Mouse (Mus musculus) thymus, postnatal 14 days (tissue): ENCODE measurements at regions not wholly inside any gene's neighbourhood (a gene's known extent, or its start where the extent isn't known, plus 50 kb on each side); places are given as distances from the start of the nearest gene placed in this dataset.
A peak's percentile ranks its signal among the peaks of the same experiment; 100 is the strongest.

ENCODE experiments used
- DNase-seq: peaks from one replicate; pipeline ENCODE4 v3.0.0; 2021

DNA sequence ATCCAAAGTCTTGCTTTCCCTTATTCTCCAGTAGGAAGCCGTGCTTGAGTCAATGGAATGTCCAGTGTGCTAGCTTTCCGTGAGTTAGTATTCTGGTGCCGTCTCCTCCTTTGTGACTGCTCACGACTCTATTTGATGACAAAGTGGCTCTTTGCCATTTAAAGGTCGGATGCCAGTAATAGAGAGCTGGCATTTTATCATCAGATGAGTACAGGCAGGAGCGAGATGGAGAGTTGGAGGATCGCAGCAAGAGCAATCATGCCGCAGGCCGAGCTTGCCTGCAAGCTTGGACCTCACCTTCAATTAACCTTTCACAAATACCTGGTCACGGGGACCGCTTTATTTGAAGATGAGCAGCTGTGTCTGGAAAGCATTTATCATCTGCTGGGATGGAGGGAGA lies 291.8 kb downstream of the Hs3st3b1 start:
- DNase-seq, result no peak

DNA sequence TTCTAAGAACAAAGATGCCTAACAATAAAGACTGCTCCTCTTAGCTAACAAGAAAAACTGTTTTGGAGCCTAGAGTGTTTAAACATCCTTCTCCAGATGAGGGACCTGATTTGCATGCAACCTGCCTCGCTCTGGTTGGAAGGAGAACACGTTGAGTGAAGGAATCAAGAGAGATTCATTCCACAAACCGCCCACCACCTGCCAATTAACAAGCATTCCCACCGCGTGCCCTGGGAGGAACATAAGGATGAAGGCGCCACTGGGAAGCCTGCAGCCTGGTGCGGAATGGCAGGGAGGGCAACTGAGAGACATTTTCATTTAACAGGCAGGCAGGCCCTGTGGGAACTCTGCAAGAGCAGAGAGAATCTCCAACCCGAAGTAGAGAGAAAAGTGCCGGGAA lies 265.0 kb downstream of the Hs3st3b1 start:
- no peak for DNase-seq

DNA sequence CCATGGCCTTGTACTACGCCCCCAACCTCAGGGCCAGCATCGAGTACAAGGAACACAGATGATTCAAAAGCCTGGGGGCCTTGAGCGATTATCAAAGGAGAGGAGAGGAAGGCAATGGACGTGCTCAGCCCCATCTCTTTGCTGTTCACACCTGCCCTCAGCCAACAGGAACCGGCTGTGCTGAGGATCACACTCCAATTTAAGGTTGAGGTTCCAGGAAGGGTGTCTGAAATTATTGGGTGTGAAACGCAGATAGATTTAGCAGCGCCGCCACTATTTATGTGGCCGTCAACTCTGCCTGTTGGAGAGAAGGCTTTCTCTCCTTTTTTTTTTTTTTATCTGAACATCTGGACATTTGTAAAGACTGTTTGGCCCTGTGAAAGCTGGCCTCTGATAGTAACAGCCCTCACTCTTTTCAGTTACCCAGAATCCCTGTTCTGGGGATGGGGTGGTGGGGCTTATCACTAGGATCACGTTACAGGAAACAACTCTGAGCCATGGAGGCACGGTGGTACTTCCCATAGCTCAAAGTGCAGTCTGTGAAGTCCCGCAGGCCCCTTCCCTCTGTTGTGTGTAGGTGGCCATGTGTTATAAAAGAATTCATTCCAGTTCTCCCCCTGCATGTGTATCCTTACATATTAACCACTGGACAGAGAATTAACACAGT lies 256.7 kb downstream of the Hs3st3b1 start:
- DNase-seq, result no peak

DNA sequence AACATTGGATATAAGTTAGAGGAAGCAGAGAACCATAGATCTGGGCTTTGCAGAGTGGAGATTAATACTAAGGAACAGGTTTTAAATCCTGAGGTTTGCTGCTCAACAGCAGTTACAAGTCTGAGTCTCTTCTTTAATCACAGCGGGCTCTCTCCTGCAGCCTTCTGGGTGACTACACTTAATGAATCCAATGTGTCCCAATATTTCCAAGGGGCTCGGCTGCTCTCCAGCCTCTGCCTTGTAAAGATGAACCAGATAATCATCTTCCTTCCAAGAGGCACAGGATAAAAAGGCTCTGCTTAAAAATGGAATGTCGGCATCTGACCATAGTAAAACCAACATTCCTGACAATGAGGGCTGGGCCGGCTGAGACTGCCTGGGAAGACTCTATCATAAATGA lies 251.6 kb downstream of the Hs3st3b1 start:
- no peak for DNase-seq

DNA sequence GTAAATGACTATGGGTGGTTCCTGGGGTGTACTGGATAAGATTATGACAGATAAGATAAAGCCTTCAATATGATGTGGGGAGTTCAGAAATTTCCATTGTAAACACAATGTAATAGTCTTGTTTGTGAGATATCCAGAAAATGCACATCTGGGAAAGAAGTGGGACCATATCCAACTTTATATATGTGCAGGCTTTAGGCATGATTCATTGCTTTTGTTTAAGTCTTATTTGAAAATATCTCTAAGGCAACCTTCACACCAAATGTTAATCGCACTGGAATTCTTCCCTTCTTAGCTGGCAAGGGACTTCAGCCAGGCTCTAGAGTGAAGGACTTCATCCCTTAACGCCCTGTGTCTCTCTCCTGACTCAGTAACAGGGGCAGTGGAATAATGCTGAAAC lies 250.3 kb downstream of the Hs3st3b1 start:
- DNase-seq, result no peak

DNA sequence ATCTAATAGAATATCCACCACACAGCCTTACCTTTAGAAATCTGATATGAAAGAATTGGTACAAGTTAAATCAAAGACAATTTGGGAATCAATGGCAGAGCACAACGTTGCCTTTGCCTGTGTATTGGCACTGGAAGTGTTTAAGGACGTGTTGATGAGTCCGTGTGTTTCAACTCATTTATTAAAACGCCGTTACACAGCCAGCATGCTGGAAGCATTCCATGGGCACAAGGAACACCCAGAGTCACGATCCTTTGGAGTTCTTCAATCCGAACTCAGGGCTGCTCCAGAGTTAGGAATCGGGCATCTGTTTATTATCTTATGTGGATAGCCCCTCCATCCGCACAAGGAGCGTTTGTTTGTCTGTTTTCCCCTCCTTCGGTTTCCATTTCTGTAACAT lies 244.2 kb downstream of the Hs3st3b1 start:
- DNase-seq, result no peak

DNA sequence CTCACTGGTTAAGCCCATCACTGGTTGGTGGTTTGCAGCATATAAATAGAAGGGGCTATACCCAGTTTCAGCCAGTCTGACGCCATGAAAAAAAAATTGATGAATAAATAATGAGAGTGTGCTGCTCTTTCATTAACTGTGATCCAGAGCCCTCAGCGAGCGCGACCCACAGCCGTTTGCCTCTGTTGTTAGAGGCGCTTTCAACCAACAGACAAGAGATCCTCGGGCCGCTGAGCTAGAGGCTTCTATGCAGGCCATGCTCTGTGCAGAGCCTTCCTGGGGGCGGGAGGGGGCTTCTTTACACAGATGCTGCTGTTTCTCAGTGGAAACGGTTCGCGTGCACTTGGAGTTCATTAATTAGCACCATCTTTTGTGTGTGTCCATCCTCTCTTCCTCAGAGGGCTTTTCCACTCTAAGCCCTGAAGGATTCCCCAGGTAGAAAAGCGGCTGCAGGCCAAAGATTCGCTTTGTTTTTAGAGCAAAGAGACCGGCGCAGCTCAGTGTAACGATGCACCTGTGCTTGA lies 243.6 kb downstream of the Hs3st3b1 start:
- no peak for DNase-seq

DNA sequence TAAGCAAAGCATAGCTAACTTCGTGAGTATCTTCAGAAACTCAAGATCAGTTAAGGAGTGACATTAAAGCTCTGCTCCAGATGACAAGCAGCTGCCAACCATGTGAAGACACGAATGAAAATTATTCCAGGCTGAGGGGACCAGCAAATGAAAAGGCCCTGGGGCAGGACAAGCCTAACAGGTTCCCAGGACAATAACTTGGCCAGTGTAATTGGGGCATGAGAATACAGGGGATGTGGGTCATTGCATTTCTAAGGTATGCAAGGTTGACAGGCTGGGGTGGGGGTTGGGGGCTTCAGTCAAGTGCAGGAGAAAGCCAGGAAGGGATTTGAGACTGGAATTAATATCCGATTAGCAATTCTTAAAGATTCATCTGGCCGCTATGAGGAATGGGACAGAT lies 242.6 kb downstream of the Hs3st3b1 start:
- no peak for DNase-seq

DNA sequence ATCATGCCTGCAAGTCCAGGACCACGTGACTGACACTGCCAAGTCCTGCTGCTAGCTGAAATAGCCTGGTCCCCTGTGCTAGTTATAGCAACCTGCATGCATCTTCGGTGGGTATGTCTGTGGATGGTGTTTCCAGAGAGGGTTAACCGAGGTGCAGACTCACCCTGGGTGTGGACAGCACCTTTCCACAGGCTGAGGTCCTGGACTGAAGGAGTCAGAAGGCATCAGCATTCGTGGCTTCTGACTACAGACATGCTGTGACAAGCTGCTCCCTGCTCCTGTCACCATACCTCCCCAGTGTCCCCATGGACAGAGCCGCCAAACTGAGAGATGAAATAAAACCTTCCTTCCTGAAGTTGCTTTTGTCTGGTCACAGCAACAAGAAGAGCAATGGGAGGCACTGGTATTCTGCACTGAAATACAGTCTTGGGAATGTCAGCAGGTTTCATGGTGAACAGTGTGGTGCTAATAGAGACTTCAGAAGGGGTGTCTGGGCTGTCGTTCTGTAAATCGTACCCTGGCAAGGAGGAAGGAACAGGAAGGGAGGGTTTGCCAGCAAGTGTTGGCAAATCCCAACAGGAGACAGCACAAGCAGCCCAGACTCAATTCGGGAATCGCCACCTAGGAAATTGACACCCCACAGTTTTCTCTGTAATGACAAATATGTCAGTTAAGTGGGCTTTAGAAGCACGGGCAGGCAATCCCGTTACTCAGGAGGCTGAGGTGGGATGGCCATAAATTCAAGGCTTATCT lies 237.7 kb downstream of the Hs3st3b1 start:
- DNase-seq, result no peak

DNA sequence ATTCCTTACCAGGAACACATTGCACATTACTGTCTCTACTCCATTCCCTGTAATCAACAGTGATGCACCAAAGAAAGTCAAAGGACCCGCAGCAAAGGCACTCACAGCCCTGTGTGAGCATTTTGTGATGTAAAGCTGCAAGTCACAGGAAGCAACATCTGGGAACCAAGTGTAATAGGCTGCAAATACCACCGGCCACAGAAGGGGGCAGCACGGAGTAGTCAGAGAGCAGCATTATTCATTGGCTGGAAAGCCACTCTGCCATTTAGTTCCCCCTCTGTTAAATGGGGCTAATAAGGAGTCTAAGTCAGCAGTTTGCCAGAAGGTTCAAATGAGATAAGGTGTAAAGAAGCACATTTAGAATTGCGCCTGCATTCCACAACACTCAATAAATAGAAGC lies 231.0 kb downstream of the Hs3st3b1 start:
- DNase-seq, result peak; percentile 5

DNA sequence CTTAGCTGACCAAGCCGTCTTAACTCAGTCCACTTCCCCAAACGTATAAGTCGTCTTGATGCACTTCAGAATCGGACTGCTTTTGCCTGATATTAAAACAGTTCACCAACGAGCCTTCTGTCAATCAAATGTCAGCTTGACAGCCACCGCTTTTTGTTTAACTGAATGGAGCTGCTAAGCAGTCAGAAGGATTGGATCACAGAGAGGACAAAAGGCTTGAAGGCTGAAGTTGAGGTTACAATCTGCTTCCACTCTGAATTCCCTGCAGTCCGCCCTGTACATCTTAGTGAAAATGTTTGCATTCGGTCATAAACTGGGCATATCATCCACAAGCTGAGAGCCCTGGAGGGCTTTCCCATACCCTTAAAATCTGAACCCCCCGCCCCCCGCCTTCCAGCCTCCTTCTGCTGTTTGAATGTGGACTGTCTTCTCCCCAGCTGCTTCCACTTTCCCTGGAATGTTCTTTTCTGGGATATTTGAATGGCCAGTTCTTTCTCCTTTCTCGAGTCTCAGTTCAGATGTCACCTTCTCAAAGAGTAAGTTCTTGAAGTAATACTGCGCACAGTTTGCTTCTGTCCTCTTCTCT lies 217.0 kb downstream of the Hs3st3b1 start:
- DNase-seq, result no peak

DNA sequence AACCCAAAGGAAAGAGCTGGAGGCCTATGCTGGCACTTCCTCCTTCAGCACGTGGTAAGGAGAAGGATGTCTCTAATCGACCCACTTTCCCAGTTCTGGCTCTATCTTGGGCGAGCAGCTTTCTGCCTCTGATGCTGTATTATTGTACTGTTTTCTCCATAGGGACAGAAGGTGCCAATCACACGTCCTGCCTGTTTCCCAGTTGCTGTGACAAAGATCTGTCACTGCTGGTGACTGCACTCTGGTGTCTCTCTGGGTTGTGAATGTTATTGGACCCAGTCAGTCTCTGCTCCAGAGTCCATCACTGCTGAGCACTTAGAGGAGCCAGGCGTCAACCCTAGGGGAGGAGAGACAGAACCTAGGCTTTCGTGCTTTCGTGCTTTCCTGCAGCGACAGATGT lies 216.0 kb downstream of the Hs3st3b1 start:
- DNase-seq, result no peak

DNA sequence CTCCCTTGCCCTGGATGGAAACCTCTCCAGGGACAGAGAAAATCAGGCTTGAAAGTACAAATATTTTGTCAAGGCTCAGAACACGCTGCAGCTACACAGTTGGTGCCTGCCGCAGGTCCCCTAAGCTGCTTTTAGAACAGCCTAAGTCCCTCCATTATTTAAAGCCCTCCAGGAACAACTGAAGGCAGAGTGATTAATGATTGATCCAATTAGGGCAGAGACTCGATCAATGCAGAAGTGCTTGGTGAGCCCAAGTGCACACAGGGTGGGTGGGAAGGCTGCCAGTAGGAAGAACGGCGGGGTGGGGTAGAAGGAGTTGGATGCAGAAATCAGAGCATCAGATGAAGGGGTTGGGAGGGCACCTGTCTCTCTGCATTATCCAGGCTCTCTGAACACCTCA lies 215.0 kb downstream of the Hs3st3b1 start:
- DNase-seq, result no peak

DNA sequence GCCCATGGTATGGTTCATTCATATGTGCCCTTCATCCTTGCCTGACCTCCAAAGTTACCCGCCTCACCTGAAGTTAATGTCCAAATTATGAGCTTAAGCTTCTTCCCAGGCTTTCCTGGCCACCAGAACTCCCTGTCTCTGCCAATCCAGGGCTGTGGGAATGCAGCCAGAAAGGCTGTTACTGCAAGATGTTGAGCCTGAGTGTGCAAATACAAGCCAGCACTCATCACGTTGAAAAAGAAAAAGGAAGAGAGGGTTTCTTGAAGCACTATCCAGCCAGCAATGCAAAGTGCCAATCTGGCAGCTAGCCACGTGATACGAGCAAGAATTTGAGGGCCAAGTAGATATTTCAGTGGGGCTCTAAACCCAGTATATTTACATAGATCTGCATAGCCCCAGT lies 213.7 kb downstream of the Hs3st3b1 start:
- no peak for DNase-seq

DNA sequence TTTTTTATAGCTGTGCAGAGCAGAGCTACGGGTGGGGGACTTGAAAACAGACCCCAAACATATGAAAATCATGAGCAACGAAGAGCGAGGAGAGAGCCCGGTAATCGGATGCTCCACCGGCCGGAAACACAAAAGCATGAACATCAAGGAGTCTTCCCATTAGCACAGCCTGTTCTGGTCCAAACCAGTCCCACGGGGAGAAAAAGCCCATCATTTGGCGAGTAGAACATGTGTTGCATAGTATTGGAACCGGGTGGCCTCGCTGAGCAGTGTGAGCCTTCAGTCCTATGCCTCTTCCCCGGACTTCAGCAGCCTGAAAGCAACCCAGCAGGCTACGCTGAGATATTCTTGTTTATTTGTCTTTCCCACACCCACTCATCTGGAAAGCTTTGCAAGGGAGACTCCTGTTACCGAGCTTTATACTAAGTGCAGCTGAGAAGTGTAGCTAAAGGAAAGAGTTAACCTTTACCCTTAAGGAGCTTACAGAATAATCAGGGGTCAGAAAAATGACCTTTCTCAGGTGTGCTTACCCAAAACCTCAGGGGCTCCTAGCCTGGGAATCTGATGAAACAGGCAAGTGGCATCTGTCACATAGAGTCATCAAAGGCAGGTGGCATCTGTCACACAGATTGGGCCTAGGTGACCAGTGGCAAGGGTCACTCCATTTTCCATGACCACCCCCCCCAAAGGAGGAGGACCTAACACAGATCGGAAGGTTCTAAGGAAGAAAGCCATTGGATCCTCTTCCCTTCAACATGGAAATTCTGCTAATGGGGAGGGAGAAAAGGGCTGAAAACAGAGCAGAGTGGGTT lies 209.8 kb downstream of the Hs3st3b1 start:
- no peak for DNase-seq

DNA sequence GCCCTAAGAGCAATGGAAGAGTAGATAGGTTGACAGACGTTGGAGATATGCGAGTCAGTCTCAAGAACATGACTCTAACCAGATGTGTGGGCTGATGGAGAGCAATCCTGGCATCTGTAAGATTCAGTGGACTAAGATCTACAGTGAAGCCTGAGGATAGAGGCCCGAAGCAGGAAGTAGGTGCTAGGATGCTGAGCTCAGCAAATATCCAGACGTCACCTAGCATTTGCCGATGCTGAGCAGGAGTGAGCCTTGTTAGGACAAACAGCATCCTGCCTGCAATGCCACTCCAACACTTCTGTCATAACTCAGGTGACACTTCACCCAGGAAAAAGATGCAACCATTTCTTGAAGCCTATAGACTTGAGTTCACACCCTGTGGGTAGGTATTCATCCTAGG lies 199.8 kb downstream of the Hs3st3b1 start:
- DNase-seq, result no peak

DNA sequence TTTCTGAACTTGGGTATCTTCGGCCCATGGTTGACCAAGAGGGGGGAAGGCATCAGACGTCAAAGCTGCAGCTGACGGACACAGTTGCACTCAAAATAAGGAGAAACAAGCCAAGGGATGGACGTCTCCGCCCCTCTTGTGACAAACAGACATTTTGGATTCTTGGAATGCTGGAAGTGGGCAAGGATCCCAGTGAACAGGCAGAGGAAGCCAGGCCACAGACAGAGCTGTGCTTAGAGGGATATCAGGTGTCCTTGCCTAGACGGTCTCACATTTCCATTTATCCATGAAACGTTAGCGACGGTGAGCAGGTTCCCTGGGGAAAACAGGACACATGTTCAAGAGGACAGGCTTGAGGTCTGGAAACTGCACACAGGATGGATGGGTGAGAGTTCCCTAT lies 191.2 kb downstream of the Hs3st3b1 start:
- no peak for DNase-seq

DNA sequence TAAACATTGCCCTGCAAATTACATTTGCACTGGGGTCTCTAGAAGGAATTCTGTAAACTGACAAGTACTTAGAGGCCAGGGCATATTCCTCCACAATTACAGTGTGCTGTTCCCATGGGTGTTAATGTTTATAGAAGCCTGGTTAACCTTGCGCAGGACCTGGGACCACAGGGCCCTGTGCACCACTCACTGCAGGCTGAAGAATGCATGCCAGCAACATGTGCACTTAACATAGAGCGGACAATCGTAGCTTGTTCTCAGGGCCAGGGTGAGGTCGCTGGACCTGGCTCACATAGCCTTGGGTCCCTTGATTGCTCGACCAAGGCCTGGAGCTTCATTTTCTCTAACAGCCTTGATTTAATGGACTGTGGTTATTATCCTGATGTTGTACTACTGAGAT lies 168.8 kb downstream of the Hs3st3b1 start:
- DNase-seq, result no peak

DNA sequence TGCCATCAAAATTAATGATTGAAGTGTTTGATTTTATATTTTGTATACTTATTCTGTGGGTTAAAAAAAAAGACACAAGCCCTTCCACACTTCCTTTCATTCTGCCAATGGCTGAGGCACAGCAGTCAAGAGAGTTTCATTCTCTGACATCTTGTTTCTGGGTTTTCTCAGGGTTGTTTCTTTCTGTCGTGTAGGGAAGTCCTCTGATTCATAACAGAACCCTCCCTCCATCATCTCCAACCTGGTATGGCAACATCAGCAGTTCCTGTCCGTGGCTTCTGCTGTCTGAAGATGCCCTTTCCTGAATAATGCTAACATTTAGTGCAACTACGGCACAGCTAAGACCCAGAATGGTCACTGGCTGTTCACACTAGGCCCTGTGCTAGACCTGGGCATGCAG lies 167.3 kb downstream of the Hs3st3b1 start:
- DNase-seq, result no peak

DNA sequence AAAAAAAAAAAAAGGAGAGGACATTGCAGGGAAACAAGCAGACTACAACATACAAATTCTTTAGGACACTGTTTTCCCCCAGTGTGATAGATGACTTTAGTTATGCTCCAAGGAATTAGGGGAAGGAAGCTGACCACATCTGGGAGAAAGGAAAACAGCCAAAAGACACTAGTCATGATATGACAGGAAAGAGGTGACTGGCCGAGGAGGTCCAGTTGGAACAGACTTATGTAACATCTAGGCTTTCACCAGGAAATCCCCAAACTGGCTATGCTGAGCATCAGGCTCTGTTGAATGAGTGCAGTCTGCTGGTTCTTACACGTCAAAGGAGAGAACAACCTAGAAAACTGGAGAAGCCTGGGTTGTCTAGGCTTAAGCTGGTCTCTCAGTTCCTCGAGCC lies 163.8 kb downstream of the Hs3st3b1 start:
- DNase-seq, result no peak

DNA sequence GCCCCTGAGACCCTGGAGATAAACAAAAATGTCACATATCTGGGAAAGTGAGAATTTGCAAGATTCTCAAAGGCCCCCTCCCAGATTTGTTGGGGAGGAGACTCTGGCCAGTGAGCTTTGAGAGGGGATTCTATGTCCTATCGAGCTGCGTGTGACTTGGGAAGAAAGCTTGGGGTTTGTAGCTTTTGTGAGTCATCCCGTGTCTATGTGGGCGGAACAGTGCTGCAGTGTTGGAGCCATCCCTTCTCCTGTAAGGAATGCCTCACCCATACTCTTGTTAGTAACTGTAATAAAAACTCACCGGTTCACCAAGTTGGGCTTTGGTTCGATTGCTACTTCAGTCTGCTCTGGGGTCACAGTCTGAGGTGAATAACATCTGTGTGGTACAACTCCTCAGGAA lies 160.5 kb downstream of the Hs3st3b1 start:
- DNase-seq, result no peak

DNA sequence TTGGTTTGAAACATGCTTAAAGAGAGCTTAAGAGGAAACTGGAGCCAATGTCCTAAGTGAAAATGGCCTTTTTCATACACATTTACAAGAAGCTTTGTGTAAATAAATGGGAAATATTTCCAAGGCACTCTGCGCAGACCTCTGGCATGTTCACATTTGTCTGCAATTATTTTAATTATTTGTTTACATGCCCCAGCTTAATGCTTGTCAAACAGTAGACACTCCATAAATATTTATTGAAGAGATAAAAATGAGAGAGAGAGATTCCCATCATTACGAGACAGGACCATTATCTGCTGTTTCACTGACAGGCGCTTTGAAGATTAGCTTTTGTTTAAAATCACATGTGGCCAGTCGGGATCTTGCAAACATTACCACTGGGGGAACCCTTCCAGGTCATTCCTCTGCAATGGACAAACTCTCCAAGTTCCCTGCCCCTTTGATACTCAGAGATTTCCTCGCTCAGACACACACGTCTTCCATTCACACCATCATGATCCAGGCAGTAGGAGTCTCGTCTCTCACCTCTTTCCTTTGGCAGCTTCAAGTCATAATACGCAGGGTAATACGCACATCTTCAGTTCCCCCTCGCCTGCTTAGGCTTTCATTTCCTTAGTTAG lies 154.3 kb downstream of the Hs3st3b1 start:
- no peak for DNase-seq

DNA sequence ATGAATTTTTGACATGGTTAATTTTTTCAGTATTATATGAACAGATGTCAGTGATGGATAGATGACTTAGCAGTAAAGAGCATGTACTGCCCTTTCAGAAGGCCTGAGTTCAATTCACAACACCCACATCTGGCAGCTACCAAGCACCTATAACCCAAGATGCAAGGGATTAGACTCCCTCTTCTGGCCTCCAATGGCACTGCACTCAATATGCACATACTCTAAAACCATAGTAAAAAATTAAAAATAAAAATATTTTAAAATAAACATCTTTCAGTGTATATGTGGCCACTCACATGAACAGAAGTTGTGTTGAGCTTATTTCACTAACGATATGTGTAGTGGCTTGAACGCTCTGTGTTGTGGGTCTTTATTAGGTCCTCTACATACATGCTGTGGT lies 152.4 kb downstream of the Hs3st3b1 start:
- DNase-seq, result no peak
